Mouse (Mus musculus): ENCODE data around the gene Ece1. TPM values are rescaled to one million over a fixed set of nuclear protein-coding genes. Genes with fewer than 3 reads are reported as not detected.

Ece1 gene
- polyA plus RNA-seq, 2 experiments: 11.4 to 15.9 TPM

DNA sequence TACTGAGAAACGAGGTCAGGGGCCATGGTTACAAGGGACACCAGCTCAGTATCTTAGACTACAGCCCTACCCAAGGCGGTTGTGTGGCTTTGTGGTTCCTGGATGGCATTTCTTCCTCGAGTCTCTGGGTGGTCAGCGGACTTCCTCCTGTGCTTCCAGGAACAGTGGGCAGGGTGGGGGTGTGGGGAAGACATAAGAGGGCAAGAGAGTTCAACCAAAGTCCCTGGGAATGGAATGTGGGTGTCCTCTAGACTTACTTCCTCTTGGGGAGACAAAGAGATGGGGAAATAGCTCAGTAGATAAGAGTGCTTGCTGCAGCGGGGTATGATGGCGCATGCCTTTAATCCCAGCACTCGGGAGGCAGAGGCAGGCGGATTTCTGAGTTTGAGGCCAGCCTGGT, 9.4 kb downstream of the Ece1 start:
- Histone ChIP-seq H3K9ac (replicated peaks) (no peak overlapping the region), H3K27ac (no peak overlapping the region), H3K36me3 (replicated peaks; ENCODE audit: control insufficient read depth, insufficient read depth, low read depth) (no peaks in the 10 kb centered on the region), H3K4me1 (replicated peaks; ENCODE audit: control insufficient read depth in 2 of 2, insufficient read depth in 2 of 2, low read length in 1 of 2) (peaks cover 3 to 14% of the 10 kb centered on the region in 2 experiments), H3K4me3 (ENCODE audit: insufficient read depth in 1 of 2, low read depth in 2 of 2, low read length in 2 of 2) (no peak overlapping the region), H3K4me2 (ENCODE audit: low read depth) (no peak overlapping the region), H3K27me3 (ENCODE audit: control insufficient read depth, insufficient read depth, low read length) (no peaks in the 10 kb centered on the region), H3K9me3 (ENCODE audit: control insufficient read depth, low read length) (no peaks in the 10 kb centered on the region)
- ATAC-seq (ENCODE audit: insufficient read depth) (no peak), DNase-seq (ENCODE audit: low read depth in 3 of 3, low spot score in 3 of 3) (no peak)
- 15% methylated on average over 8 of the region's 8 CpGs for WGBS (ENCODE audit: insufficient replicate concordance)
- TF ChIP-seq CTCF (IDR thresholded peaks at IDR 0.05; ENCODE audit: low read depth) (no peak), EP300 (IDR thresholded peaks at IDR 0.05; ENCODE audit: low read depth) (no peak)

DNA sequence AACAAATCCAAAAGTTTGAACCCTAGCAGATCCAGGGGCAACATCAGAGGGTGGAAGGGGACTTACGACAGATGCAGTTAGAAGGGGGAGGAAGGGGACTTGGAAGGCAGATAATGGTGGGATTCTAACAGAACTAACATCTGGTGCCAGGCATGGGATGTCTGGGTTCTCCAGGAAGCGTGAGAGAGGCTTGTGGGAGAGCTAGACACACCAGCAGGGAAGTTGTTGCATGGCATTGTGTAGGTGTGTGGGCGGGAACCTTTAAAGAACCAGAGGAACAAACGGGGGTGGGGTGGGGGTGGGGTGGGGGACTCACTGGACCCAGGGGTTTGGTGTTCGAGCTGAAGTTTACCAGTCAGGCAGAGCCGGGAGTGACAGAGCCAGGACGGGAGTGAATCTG, 12.3 kb downstream of the Ece1 start:
- H3K9me3 ChIP-seq (ENCODE audit: control insufficient read depth, low read length): no peaks in the 10 kb centered on the region
- H3K4me3 ChIP-seq (ENCODE audit: insufficient read depth in 1 of 2, low read depth in 2 of 2, low read length in 2 of 2): no peak overlapping the region
- 22% methylated on average over 7 of the region's 7 CpGs for WGBS (ENCODE audit: insufficient replicate concordance)
- DNase-seq (ENCODE audit: low read depth in 3 of 3, low spot score in 3 of 3) (no peak), ATAC-seq (ENCODE audit: insufficient read depth) (no peak)
- H3K27ac ChIP-seq: no peak overlapping the region
- no peak for TF ChIP-seq EP300 (IDR thresholded peaks at IDR 0.05; ENCODE audit: low read depth)
- TF ChIP-seq CTCF (IDR thresholded peaks at IDR 0.05; ENCODE audit: low read depth): no peak
- H3K27me3 ChIP-seq (ENCODE audit: control insufficient read depth, insufficient read depth, low read length): no peaks in the 10 kb centered on the region
- H3K36me3 ChIP-seq (replicated peaks; ENCODE audit: control insufficient read depth, insufficient read depth, low read depth): no peaks in the 10 kb centered on the region
- H3K4me2 ChIP-seq (ENCODE audit: low read depth): no peak overlapping the region
- no peak overlapping the region for H3K9ac ChIP-seq (replicated peaks)
- H3K4me1 ChIP-seq (replicated peaks; ENCODE audit: control insufficient read depth in 2 of 2, insufficient read depth in 2 of 2, low read length in 1 of 2): peaks cover 3 to 17% of the 10 kb centered on the region in 2 experiments

- 32% methylated on average over 4 of the region's 4 CpGs for WGBS (ENCODE audit: insufficient replicate concordance)
- Histone ChIP-seq H3K36me3 (replicated peaks; ENCODE audit: control insufficient read depth, insufficient read depth, low read depth) (no peaks in the 10 kb centered on the region), H3K9me3 (ENCODE audit: control insufficient read depth, low read length) (no peaks in the 10 kb centered on the region), H3K27ac (no peak overlapping the region), H3K4me3 (ENCODE audit: insufficient read depth in 1 of 2, low read depth in 2 of 2, low read length in 2 of 2) (no peak overlapping the region), H3K9ac (replicated peaks) (no peak overlapping the region), H3K4me2 (ENCODE audit: low read depth) (no peak overlapping the region), H3K27me3 (ENCODE audit: control insufficient read depth, insufficient read depth, low read length) (no peaks in the 10 kb centered on the region), H3K4me1 (replicated peaks; ENCODE audit: control insufficient read depth in 2 of 2, insufficient read depth in 2 of 2, low read length in 1 of 2) (peaks cover under 1 to 17% of the 10 kb centered on the region in 2 experiments)
- no peak for ATAC-seq (ENCODE audit: insufficient read depth)
- no peak for TF ChIP-seq EP300 (IDR thresholded peaks at IDR 0.05; ENCODE audit: low read depth)
- no peak for TF ChIP-seq CTCF (IDR thresholded peaks at IDR 0.05; ENCODE audit: low read depth)
- DNase-seq (ENCODE audit: low read depth in 3 of 3, low spot score in 3 of 3): no peak
These were observed 12.8 kb downstream of the Ece1 start for GRCm38 (mm10) chr4:137874826-137875225.

DNA sequence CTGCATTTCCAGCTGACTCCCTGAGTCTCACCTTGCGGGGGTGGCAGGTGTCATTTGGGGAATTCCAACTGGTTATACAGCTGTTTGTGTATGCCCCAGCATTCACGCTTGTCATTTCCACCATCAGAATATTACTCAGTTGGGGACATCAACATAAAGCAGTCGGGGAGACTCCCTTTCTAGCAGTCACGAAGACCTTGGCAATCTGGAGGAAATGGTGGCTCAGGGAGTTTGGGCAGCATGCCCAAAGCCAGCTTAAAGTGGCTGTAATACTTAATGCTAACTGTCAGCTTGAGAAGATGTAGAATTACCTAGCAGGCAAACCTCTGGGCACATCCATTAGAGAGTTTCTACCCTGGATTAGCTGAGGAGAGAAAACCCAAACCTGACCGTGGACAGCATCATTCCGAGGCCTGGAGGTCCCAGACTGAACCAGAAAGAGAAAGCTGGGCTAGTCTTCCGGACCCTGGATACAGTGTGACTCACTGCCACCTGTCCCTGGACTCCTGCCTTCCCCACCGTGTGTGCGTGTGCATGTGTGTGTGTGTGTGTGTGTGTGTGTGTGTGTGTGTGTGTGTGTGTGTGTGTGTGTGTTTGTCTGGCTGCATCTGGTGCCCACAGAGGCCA, 13.5 kb downstream of the Ece1 start:
- no peaks in the 10 kb centered on the region for H3K9me3 ChIP-seq (ENCODE audit: control insufficient read depth, low read length)
- no peak for ATAC-seq (ENCODE audit: insufficient read depth)
- DNase-seq (ENCODE audit: low read depth in 3 of 3, low spot score in 3 of 3): no peak
- H3K27me3 ChIP-seq (ENCODE audit: control insufficient read depth, insufficient read depth, low read length): no peaks in the 10 kb centered on the region
- no peaks in the 10 kb centered on the region for H3K36me3 ChIP-seq (replicated peaks; ENCODE audit: control insufficient read depth, insufficient read depth, low read depth)
- H3K27ac ChIP-seq: no peak overlapping the region
- no peak overlapping the region for H3K4me2 ChIP-seq (ENCODE audit: low read depth)
- no peak overlapping the region for H3K9ac ChIP-seq (replicated peaks)
- TF ChIP-seq EP300 (IDR thresholded peaks at IDR 0.05; ENCODE audit: low read depth) (no peak), CTCF (IDR thresholded peaks at IDR 0.05; ENCODE audit: low read depth) (no peak)
- peaks cover 0 to 17% of the 10 kb centered on the region in 2 experiments; a peak in 2 of 4 replicates for H3K4me1 ChIP-seq (replicated peaks; ENCODE audit: control insufficient read depth in 2 of 2, insufficient read depth in 2 of 2, low read length in 1 of 2)
- WGBS (ENCODE audit: insufficient replicate concordance): 57% methylated on average over 9 of the region's 9 CpGs
- H3K4me3 ChIP-seq (ENCODE audit: insufficient read depth in 1 of 2, low read depth in 2 of 2, low read length in 2 of 2): no peak overlapping the region

GRCm38 (mm10) chr4:137876834-137877233, 14.8 kb downstream of the Ece1 start:
- no peaks in the 10 kb centered on the region for H3K36me3 ChIP-seq (replicated peaks; ENCODE audit: control insufficient read depth, insufficient read depth, low read depth)
- H3K9me3 ChIP-seq (ENCODE audit: control insufficient read depth, low read length): no peaks in the 10 kb centered on the region
- DNase-seq (ENCODE audit: low read depth in 3 of 3, low spot score in 3 of 3): no peak
- ATAC-seq (ENCODE audit: insufficient read depth): no peak
- no peak overlapping the region for H3K4me3 ChIP-seq (ENCODE audit: insufficient read depth in 1 of 2, low read depth in 2 of 2, low read length in 2 of 2)
- no peak for TF ChIP-seq CTCF (IDR thresholded peaks at IDR 0.05; ENCODE audit: low read depth)
- TF ChIP-seq EP300 (IDR thresholded peaks at IDR 0.05; ENCODE audit: low read depth): no peak
- H3K9ac ChIP-seq (replicated peaks): no peak overlapping the region
- peaks cover 3 to 18% of the 10 kb centered on the region in 2 experiments; a peak in 3 of 4 replicates for H3K4me1 ChIP-seq (replicated peaks; ENCODE audit: control insufficient read depth in 2 of 2, insufficient read depth in 2 of 2, low read length in 1 of 2)
- no peaks in the 10 kb centered on the region for H3K27me3 ChIP-seq (ENCODE audit: control insufficient read depth, insufficient read depth, low read length)
- H3K4me2 ChIP-seq (ENCODE audit: low read depth): no peak overlapping the region
- WGBS (ENCODE audit: insufficient replicate concordance): 49% methylated on average over 6 of the region's 6 CpGs
- no peak overlapping the region for H3K27ac ChIP-seq
